ENCODE assay signal across 26 mouse cellular contexts in the genomic region with DNA sequence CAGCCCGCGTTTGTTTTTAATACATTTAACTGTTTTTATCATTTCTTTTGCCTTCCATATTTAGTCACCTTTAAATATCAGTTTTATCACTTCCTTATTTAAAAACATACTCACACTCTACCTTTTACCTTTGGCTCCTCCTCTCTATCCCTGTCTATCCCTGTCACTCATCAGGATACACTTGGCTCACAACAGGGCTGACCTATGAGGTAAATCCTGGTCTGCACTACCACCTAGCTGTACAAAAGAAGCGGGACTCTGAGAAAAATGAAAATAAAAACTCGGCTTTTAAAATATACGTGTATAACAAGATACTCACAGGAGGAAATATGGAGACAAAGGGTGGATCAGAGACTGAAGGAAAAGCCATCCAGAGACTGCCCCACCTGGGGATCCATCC. TPM values are rescaled to one million over a fixed set of nuclear protein-coding genes. Genes with fewer than 3 reads are reported as not detected.
DNase-seq lines count a peak whose midpoint lies in the region; ATAC-seq and TF ChIP-seq lines count a peak whose summit lies in the region.
"Had no signal": no experiment of that assay in that cellular context is flagged by ENCODE, and none has a peak within 500 bp of the region (broad histone marks: within the 10 kb centered on the region; RNA-seq: fewer than 3 reads in every experiment).

No protein-coding gene starts in this region.

- peak; percentile 24; the same call in 1 of the 2 replicates for TF ChIP-seq CTCF in kidney, postnatal 0 days (IDR thresholded peaks at IDR 0.05; ENCODE audit: low read depth)
- peak in 1 of 2 experiments; percentile 2; a peak in 1 of 4 replicates for TF ChIP-seq CTCF in CH12.LX (conservative IDR thresholded peaks at IDR 0.05 in 1 of 2, IDR thresholded peaks at IDR 0.05 in 1 of 2; ENCODE audit: low read depth in 2 of 2, low read length in 2 of 2)
- peak; percentile 3 for TF ChIP-seq CTCF in Patski (IDR thresholded peaks at IDR 0.05)
- TF ChIP-seq CTCF in lung, adult 2 months (IDR thresholded peaks at IDR 0.05; ENCODE audit: insufficient read depth, low read length) = no peak

- H3K4me2 ChIP-seq in kidney, postnatal 0 days (ENCODE audit: low read length) = no peak overlapping the region
- H3K4me2 ChIP-seq in CH12.LX (ENCODE audit: insufficient read depth, low read depth, poor library complexity, severe bottlenecking) = no peak overlapping the region
- H3K4me2 ChIP-seq: embryonic facial prominence, embryonic 13.5 days; embryonic facial prominence, embryonic 15.5 days; forebrain, embryonic 12.5 days had no signal

- CTCF ChIA-PET in Patski (lab: Charles Lee) = interaction anchor here (3.9 kb wide), 1 partner anchor 12 kb away, joined by 13 read pairs; no protein-coding TSS in a partner anchor

- 92% methylated on average over 5 of the region's 5 CpGs for WGBS in kidney, postnatal 0 days
- WGBS in lung, adult 2 months = 84% methylated on average over 5 of the region's 5 CpGs

- no peak for TF ChIP-seq POLR2A in CH12.LX (IDR thresholded peaks at IDR 0.05; ENCODE audit: low read depth, low read length)
- TF ChIP-seq POLR2A in lung, adult 2 months (IDR thresholded peaks at IDR 0.05; ENCODE audit: borderline replicate concordance, extremely low read depth, low read depth, low read length) = no peak

- no peak overlapping the region for H3K27ac ChIP-seq in kidney, postnatal 0 days
- no peak overlapping the region for H3K27ac ChIP-seq in CH12.LX (ENCODE audit: insufficient read depth, low read depth)
- H3K27ac ChIP-seq: embryonic facial prominence, embryonic 13.5 days; embryonic facial prominence, embryonic 15.5 days; forebrain, embryonic 10.5 days; forebrain, embryonic 12.5 days had no signal

- no peak for DNase-seq in kidney, postnatal 0 days (ENCODE audit: low spot score)
- DNase-seq in kidney, postnatal 4 days = no peak
- peak; percentile 28 for DNase-seq in A20 (ENCODE audit: low read depth, low spot score)
- no peak for DNase-seq in CH12.LX (ENCODE audit: extremely low read depth)
- DNase-seq in Patski (ENCODE audit: low read depth, low spot score) = no peak
- DNase-seq in lung, adult 2 months = no peak
- DNase-seq in thymus, postnatal 25 days = no peak
- DNase-seq in spleen, postnatal 14 days (ENCODE audit: low spot score in 2 of 2) = no peak
- DNase-seq: adrenal gland, adult 2 months; adrenal gland, postnatal 25 days; B cell, adult 2 months; cerebellum, adult 11 months; cerebellum, adult 18-20 months; cerebellum, adult 8-10 months; cerebellum, adult 9-11 months; cerebellum, postnatal 14 days; cerebellum, postnatal 36 days; embryo, embryonic 11 days had no signal

- no peak overlapping the region for H3K9ac ChIP-seq in kidney, postnatal 0 days (ENCODE audit: low read depth, low read length)
- H3K9ac ChIP-seq in CH12.LX (ENCODE audit: insufficient read depth, low read depth) = no peak overlapping the region
- H3K9ac ChIP-seq: embryonic facial prominence, embryonic 13.5 days; embryonic facial prominence, embryonic 15.5 days; forebrain, embryonic 12.5 days had no signal

- TF ChIP-seq RAD21 in CH12.LX (IDR thresholded peaks at IDR 0.05; ENCODE audit: low read depth, low read length) = peak; percentile 9

- ATAC-seq in kidney, postnatal 0 days (replicated peaks; ENCODE audit: low FRiP score, low read depth) = no peak
- ATAC-seq in Patski = no peak
- ATAC-seq: CD4-positive, CD25-positive, alpha-beta regulatory T cell, adult 4 months; forebrain, embryonic 14.5 days; forebrain, embryonic 16.5 days had no signal

- no peaks in the 10 kb centered on the region for H3K36me3 ChIP-seq in kidney, postnatal 0 days (ENCODE audit: insufficient read depth, low read length)
- H3K36me3 ChIP-seq in CH12.LX (replicated peaks in 1 of 2; ENCODE audit: control insufficient read depth in 1 of 2, insufficient read depth in 1 of 2, low read length in 1 of 2) = no peaks in the 10 kb centered on the region
- H3K36me3 ChIP-seq: embryonic facial prominence, embryonic 13.5 days; embryonic facial prominence, embryonic 15.5 days; forebrain, embryonic 10.5 days; forebrain, embryonic 12.5 days had no signal

- no peaks in the 10 kb centered on the region for H3K27me3 ChIP-seq in kidney, postnatal 0 days (ENCODE audit: insufficient read depth, low read length)
- peaks cover 3% of the 10 kb centered on the region for H3K27me3 ChIP-seq in CH12.LX (replicated peaks)
- H3K27me3 ChIP-seq in Patski = peaks cover 6% of the 10 kb centered on the region
- H3K27me3 ChIP-seq: embryonic facial prominence, embryonic 13.5 days; embryonic facial prominence, embryonic 15.5 days; forebrain, embryonic 12.5 days had no signal

- no peaks in the 10 kb centered on the region for H3K79me2 ChIP-seq in CH12.LX (replicated peaks; ENCODE audit: control insufficient read depth, extremely low read depth, insufficient read depth, poor library complexity, severe bottlenecking)

- dilution Hi-C loops in CH12.LX (cut with MboI; ENCODE audit: extremely low pct_ligation_motif_present, extremely low pct_unique_long_range_greater_than_20kb, low sequenced_read_pairs) = no loop called here

- in situ Hi-C loops in CH12.LX (cut with MboI; ENCODE audit: low pct_ligation_motif_present, low pct_unique_long_range_greater_than_20kb, low sequenced_read_pairs) (no loop called here), Patski (cut with MboI; ENCODE audit: low pct_unique_long_range_greater_than_20kb) (no loop called here)

- H3K4me1 ChIP-seq in kidney, postnatal 0 days (replicated peaks; ENCODE audit: insufficient read depth, low read length) = no peaks in the 10 kb centered on the region
- peaks cover 9 to 17% of the 10 kb centered on the region in 2 experiments for H3K4me1 ChIP-seq in CH12.LX (ENCODE audit: control insufficient read depth in 1 of 2, insufficient read depth in 2 of 2)
- no peaks in the 10 kb centered on the region for H3K4me1 ChIP-seq in lung, adult 2 months (ENCODE audit: control insufficient read depth, insufficient read depth, low read length)
- H3K4me1 ChIP-seq: embryonic facial prominence, embryonic 13.5 days; embryonic facial prominence, embryonic 15.5 days; forebrain, embryonic 10.5 days; forebrain, embryonic 12.5 days had no signal

- no peak overlapping the region for H3K4me3 ChIP-seq in kidney, postnatal 0 days (replicated peaks; ENCODE audit: low read depth, low read length)
- no peak overlapping the region for H3K4me3 ChIP-seq in CH12.LX (replicated peaks in 1 of 3; ENCODE audit: low read depth in 2 of 3, low read length in 2 of 3, poor library complexity in 1 of 3)
- H3K4me3 ChIP-seq in lung, adult 2 months (replicated peaks; ENCODE audit: extremely low read depth, low read depth, low read length) = no peak overlapping the region
- H3K4me3 ChIP-seq: embryonic facial prominence, embryonic 13.5 days; embryonic facial prominence, embryonic 15.5 days; erythroblast, embryonic 14.5 days; forebrain, embryonic 10.5 days; forebrain, embryonic 12.5 days had no signal

- H3K9me3 ChIP-seq in kidney, postnatal 0 days (replicated peaks; ENCODE audit: low read length) = no peaks in the 10 kb centered on the region
- H3K9me3 ChIP-seq in CH12.LX (replicated peaks; ENCODE audit: low read length) = no peaks in the 10 kb centered on the region
- H3K9me3 ChIP-seq: embryonic facial prominence, embryonic 13.5 days; embryonic facial prominence, embryonic 15.5 days; forebrain, embryonic 10.5 days; forebrain, embryonic 12.5 days had no signal

- no peak for TF ChIP-seq EP300 in CH12.LX (IDR thresholded peaks at IDR 0.05; ENCODE audit: low read length)

- POLR2A ChIA-PET in Patski (lab: Charles Lee) = no interaction called here

TF ChIP-seq in CH12.LX, 34 proteins besides CTCF, POLR2A, EP300 and RAD21:
- no peak for TF ChIP-seq ELF1 (IDR thresholded peaks at IDR 0.05; ENCODE audit: low read depth, low read length)
- TF ChIP-seq CHD2 (IDR thresholded peaks at IDR 0.05; ENCODE audit: low read length) = no peak
- no peak for TF ChIP-seq MEF2A (IDR thresholded peaks at IDR 0.05; ENCODE audit: borderline replicate concordance, low read depth, low read length)
- TF ChIP-seq IRF4 (IDR thresholded peaks at IDR 0.05; ENCODE audit: low read depth, low read length) = no peak
- no peak for TF ChIP-seq ZC3H11A (IDR thresholded peaks at IDR 0.05; ENCODE audit: low read depth, low read length)
- no peak for TF ChIP-seq CHD1 (IDR thresholded peaks at IDR 0.05; ENCODE audit: low read depth, low read length)
- TF ChIP-seq NELFE (IDR thresholded peaks at IDR 0.05; ENCODE audit: low read depth, low read length) = no peak
- TF ChIP-seq POLR2AphosphoS2 (IDR thresholded peaks at IDR 0.05; ENCODE audit: low read depth, low read length) = no peak

RNA-seq across cellular contexts. Expression of gene Parp14, which starts 17.6 kb away (rescaled TPM):
- 2.3 and 2.5 TPM in 2 replicates for polyA plus RNA-seq in kidney, postnatal 0 days (2015; fragmentation: Nextera tagmentation; extraction: Ambion mirVana)
- total RNA-seq in CH12.LX (2012; rRNA removed) = 5.5 and 6.0 TPM in 2 replicates
- total RNA-seq in CH12.LX (2014; rRNA removed) = 3.5 and 3.9 TPM in 2 replicates
- polyA plus RNA-seq in CH12.LX (2012; ENCODE audit: insufficient read length, low read depth) = 5.9 and 6.4 TPM in 2 replicates
- 8.7 TPM for polyA plus RNA-seq in Patski (2021)
- polyA plus RNA-seq in lung, adult 2 months (2012; rRNA removed) = 7.5 and 10.0 TPM in 2 replicates

RNA-seq across cellular contexts. Expression of gene Parp9, which starts 49.4 kb away (rescaled TPM):
- 10.7 and 11.3 TPM in 2 replicates for polyA plus RNA-seq in kidney, postnatal 0 days (2015; fragmentation: Nextera tagmentation; extraction: Ambion mirVana)
- 26.1 and 30.3 TPM in 2 replicates for total RNA-seq in CH12.LX (2012; rRNA removed)
- 53.1 and 56.9 TPM in 2 replicates for total RNA-seq in CH12.LX (2014; rRNA removed)
- 33.2 and 34.3 TPM in 2 replicates for polyA plus RNA-seq in CH12.LX (2012; ENCODE audit: insufficient read length, low read depth)
- 21.2 TPM for polyA plus RNA-seq in Patski (2021)
- 5.9 and 8.2 TPM in 2 replicates for polyA plus RNA-seq in lung, adult 2 months (2012; rRNA removed)

RNA-seq across cellular contexts. Expression of gene Dtx3l, which starts 50.0 kb away (rescaled TPM):
- 4.4 and 4.8 TPM in 2 replicates for polyA plus RNA-seq in kidney, postnatal 0 days (2015; fragmentation: Nextera tagmentation; extraction: Ambion mirVana)
- total RNA-seq in CH12.LX (2012; rRNA removed) = 10.7 and 14.4 TPM in 2 replicates
- total RNA-seq in CH12.LX (2014; rRNA removed) = 20.4 and 21.1 TPM in 2 replicates
- polyA plus RNA-seq in CH12.LX (2012; ENCODE audit: insufficient read length, low read depth) = 12.8 and 17.4 TPM in 2 replicates
- 8.2 TPM for polyA plus RNA-seq in Patski (2021)
- 5.9 and 7.8 TPM in 2 replicates for polyA plus RNA-seq in lung, adult 2 months (2012; rRNA removed)
